Mouse (Mus musculus): ENCODE measurements around the gene Gfy. TPM values are rescaled to one million over a fixed set of nuclear protein-coding genes. Genes with fewer than 3 reads are reported as not detected.
A peak's percentile ranks its signal among the peaks of the same experiment; 100 is the strongest.

Gene Gfy
- total RNA-seq (2021) = under 1 TPM; 0.34 to 0.42 TPM
- long read RNA-seq, experiment 1 = 0 reads
- long read RNA-seq, experiment 2, partial matches to known transcripts = 0 of 1 reads
- long read RNA-seq, experiment 2, other reads (novel, unspliced or antisense) = 1 of 1 reads

GRCm38 (mm10) chr7:45179469-45179868 is at the start of gene Gfy:
Gene Gfy (minus strand): TSS chr7:45179569.
- DNase-seq (ENCODE audit: low spot score in 2 of 2) = no peak

GRCm38 (mm10) chr7:45229046-45229445 is 49.7 kb upstream of the Gfy start:
- DNase-seq (ENCODE audit: low spot score in 2 of 2) = no peak

- no peak for DNase-seq (ENCODE audit: low spot score in 2 of 2)
Measured at GRCm38 (mm10) chr7:45228548-45228947, 49.2 kb upstream of the Gfy start.

- no peak for DNase-seq (ENCODE audit: low spot score in 2 of 2)
Measured at GRCm38 (mm10) chr7:45226421-45226820, 47.1 kb upstream of the Gfy start.

- no peak for DNase-seq (ENCODE audit: low spot score in 2 of 2)
Measured at GRCm38 (mm10) chr7:45224826-45225225, 45.5 kb upstream of the Gfy start.

DNA sequence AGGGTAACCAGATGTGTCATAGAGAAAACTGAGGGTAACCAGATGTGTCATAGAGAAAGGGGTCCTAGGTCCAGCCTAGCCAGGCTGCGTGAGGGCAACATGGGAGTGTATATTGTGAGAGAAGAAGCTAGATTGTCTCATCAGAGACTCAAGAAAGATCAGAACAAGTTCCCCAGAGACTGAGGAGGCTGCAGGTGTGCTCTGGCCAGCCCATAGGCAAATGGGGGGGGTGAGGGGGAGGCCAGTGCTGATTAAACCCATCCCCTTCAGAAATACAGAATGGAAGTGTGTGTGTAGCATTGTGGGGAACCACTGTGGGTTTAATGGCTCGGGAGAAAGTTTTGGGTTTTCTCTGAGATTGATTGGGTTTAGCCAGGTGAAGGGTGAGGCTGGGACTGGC is 42.3 kb upstream of the Gfy start:
- no peak for DNase-seq (ENCODE audit: low spot score in 2 of 2)

DNA sequence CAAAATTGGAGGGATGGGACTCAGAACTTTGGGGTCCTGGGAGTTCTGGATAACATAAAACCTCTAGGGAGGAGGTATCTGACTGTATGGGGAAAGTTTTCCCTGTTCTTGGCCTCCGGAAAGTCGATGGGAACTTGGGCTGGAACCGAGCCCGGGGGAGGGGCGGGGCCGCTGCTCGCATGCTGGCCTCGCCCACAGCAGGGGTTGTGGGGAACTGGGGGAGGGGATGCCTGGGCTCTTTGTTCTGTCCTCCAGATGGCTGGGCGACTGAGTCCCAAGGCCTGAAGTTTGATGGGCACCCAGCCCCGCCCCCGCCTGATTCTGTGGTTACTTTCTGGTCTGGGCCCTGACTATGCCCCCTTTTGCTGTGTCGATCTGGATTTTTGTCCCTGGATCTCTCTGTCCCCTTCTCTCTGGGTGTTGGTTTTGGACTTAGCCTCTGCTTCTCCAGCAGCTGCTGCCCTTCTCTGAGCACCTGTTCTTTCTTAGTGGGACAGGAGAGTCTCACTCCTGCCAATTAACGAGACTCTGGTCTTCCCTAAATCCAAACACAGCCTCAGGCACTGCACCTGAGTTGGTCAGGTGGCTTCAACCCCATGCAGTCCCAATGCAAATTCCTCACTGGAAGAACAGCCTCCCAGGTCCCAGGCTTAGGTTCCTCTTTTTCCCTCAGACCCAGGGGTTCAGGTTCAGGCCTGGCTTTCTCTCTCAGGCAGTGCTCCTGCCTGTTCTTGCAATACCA is 37.2 kb upstream of the Gfy start:
- DNase-seq (ENCODE audit: low spot score in 2 of 2) = peak; percentile 59 to 82

- peak; percentile 41 to 65 for DNase-seq (ENCODE audit: low spot score in 2 of 2)
Measured at GRCm38 (mm10) chr7:45215673-45216441, 36.5 kb upstream of the Gfy start, which contains the start of gene Tead2. Gene Tead2 (plus strand): TSS chr7:45215753.

DNA sequence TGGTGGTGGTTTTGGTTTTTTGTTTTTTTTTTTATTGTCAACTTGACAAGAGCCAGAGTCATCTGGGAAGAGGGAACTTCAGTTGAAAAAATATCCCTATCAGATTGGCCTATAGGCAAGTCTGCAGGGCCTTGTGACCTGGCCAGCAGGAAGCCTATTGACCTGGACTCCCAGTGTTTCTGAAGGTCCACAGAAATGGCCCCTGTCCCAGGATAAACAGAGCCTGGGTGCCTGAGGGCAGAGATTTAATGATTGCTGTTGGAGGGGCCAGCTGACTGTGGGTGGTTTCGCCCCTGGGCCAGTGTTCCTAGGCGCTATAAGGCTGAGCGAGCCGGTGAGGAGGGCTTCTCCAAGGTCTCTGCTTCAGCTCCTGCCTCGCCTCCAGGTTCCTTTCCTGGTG is 34.3 kb upstream of the Gfy start:
- no peak for DNase-seq (ENCODE audit: low spot score in 2 of 2)

DNA sequence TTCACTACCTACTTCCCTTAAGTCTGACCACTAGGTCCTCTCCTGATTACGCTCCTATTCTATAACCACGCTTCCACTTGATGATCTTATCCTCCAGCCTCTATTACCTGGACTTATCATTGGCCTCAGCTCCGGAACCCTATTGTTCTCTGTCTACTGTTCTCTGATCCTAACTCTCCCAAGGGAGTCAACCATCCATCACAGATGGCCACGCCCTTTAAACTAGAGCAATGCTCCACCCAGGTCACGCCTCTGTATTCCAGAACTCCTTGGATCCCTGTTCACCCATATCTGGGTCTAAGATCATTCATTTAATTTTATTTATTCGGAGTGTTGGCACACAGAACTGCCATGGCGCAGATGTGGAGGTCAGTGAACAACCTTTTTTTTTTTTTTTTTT is 33.0 kb upstream of the Gfy start:
- no peak for DNase-seq (ENCODE audit: low spot score in 2 of 2)

DNA sequence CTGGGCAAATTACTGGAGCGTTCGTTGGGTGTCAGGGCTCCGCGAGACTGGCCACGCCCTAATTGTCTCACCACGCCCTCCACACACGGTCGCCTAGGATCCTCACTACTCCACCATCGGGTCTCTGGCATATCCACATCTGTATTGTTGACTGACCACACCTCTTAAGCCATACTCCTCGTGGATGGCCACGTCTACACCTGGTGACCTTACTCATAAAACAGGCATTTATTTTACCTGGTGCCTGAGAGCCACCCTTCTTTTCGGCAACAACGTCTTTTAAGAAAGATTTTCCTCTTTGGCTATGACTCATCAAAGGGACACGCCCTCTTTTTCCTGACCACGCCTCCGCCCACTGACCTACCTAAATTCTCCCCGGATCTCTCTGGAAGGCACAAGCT is 32.5 kb upstream of the Gfy start, which contains the start of gene Dkkl1:
Gene Dkkl1, minus strand, starts transcription at position 297 of the 401 bp plus-strand sequence.
- DNase-seq (ENCODE audit: low spot score in 2 of 2) = no peak

GRCm38 (mm10) chr7:45211070-45211469 is 31.7 kb upstream of the Gfy start:
- DNase-seq (ENCODE audit: low spot score in 2 of 2) = no peak

- DNase-seq (ENCODE audit: low spot score in 2 of 2) = no peak
Measured at GRCm38 (mm10) chr7:45208260-45208659, 28.9 kb upstream of the Gfy start.

DNA sequence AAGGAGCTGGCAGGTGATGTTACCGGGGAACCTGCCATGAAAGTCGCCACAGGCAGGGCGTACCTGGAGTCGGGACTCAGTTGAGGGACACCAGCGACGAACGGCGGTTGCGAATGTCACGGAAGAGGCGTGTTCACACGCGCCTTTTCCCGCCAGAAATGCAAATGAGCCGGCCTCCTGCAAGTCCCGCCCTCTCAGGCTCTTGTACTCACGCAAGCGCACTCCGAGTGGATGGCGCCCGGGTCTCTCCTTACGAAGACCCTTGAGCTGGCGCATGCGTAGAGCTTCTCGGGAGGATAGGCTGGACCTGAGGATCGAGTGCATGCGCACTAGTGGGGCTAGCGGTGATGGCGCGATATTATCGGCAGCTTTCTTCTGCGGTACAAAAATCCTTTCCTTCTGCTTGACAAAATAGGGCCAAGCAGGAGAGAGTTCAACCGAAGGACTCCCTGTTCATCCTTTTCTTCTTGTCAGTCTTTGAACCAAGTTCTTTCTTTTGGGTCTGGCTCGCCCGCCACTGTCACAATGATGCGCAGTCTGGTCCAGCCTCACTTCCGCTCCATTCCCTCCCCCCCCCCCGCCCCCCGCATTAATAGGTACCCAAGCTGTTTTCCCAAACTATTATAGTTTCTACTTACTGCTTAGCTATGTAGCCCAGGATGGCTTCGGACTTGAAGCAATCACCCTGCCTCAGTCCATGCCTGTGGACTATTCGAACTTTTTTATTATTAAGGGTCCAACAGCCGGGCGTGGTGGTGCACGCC is 25.2 kb upstream of the Gfy start, which contains the start of gene Ccdc155:
Gene Ccdc155, minus strand, starts transcription at position 513 of the 764 bp plus-strand sequence.
- peak; percentile 71 to 87 for DNase-seq (ENCODE audit: low spot score in 2 of 2)

GRCm38 (mm10) chr7:45202654-45203053 is 23.3 kb upstream of the Gfy start:
- no peak for DNase-seq (ENCODE audit: low spot score in 2 of 2)

- DNase-seq (ENCODE audit: low spot score in 2 of 2) = no peak
Measured at GRCm38 (mm10) chr7:45198961-45199360, 19.6 kb upstream of the Gfy start.

DNA sequence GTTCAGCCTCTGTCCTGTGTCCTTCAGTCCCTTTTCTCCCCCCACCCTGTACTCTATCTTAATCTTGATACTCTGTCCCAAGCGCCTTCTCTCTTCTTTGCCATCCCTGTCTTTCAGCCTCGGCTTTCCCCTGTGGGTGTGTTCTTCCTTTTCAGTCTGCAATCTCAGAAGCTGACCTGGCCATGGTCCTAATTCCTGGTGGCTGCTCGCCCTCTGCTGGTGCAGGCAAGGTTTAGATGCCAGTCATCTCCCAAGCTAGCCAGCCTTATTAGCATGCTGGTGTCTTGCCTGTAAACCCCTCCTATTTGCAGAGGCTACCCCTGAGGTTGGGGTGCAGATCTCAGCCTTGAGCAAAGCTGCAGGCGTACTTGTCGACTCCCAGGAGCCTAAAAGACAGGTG is 19.1 kb upstream of the Gfy start:
- peak in 1 of 2 experiments; percentile 73 for DNase-seq (ENCODE audit: low spot score in 2 of 2)

DNA sequence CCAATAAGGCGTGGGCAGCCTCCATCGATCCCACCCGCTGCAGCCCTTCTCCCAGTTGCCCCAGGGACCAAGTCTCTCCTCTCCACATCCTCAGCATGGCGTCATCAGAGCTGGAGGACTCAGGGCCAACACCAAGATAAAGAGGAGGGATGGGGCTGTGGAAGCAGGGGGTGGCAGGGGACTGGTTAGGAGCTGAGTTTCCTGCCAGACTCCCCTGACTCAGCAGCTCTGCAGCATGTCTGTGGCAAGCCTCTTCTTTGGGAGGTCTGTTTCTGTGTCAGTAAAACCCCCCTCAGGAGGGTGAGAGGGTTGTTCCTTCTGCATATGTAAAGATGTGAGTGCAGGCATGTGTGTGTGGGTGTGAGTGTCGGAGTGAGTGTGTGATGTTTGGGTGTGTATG is 17.6 kb upstream of the Gfy start:
- DNase-seq (ENCODE audit: low spot score in 2 of 2) = no peak

GRCm38 (mm10) chr7:45196176-45196535 is 16.8 kb upstream of the Gfy start:
- no peak for DNase-seq (ENCODE audit: low spot score in 2 of 2)

GRCm38 (mm10) chr7:45195341-45196175 is 16.2 kb upstream of the Gfy start:
- DNase-seq (ENCODE audit: low spot score in 2 of 2) = no peak
